In the genomic region with DNA sequence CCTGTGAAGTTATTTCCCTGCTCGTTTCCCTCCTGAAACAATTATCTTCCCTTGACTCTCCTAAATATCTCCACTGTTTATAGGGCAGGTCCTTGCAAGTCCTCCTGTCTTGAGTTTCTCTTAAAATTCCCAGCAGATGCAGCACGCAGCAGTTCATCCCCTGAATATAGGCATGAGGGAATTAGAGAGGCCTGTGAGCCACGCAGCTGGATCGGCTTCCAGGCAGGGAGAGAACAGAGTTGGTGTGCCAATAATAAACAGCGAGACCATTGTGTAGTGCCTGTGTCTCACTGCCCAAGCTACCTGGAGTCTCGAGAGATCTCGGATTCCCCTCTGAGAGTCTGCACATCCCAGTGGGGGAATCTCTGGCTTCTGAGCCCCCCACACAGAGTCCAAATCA, we compare ENCODE assay signal across 21 mouse cellular contexts. TPM values are rescaled to one million over a fixed set of nuclear protein-coding genes. Genes with fewer than 3 reads are reported as not detected.
DNase-seq lines count a peak whose midpoint lies in the region; ATAC-seq lines count a peak whose summit lies in the region.
"Had no signal": no experiment of that assay in that cellular context is flagged by ENCODE, and none has a peak within 500 bp of the region (broad histone marks: within the 10 kb centered on the region; RNA-seq: fewer than 3 reads in every experiment).

No protein-coding gene starts in this region.

- peaks cover 47% of the 10 kb centered on the region for H3K4me1 ChIP-seq in heart, embryonic 10.5 days
- peaks cover 48% of the 10 kb centered on the region for H3K4me1 ChIP-seq in limb, embryonic 12.5 days (replicated peaks)
- H3K4me1 ChIP-seq in limb, embryonic 10.5 days: peaks cover 38% of the 10 kb centered on the region
- H3K4me1 ChIP-seq: stomach, embryonic 15.5 days had no signal

- H3K27ac ChIP-seq in heart, embryonic 10.5 days: peak overlapping the region; percentile 57
- H3K27ac ChIP-seq in limb, embryonic 12.5 days: peak overlapping the region; percentile 74
- H3K27ac ChIP-seq in limb, embryonic 10.5 days: no peak overlapping the region
- H3K27ac ChIP-seq: kidney, embryonic 15.5 days; midbrain, embryonic 15.5 days; neural tube, embryonic 15.5 days; stomach, embryonic 15.5 days had no signal

- DNase-seq in heart, embryonic 10.5 days (ENCODE audit: low spot score): no peak
- DNase-seq in heart, adult 9 months (ENCODE audit: low spot score in 2 of 2): no peak
- no peak for DNase-seq in limb, embryonic 10.5 days (ENCODE audit: low spot score)
- peak; percentile 32 for DNase-seq in fibroblast of lung, adult 2 months (ENCODE audit: low read depth)
- DNase-seq in cerebellum, postnatal 36 days: no peak
- DNase-seq in ovary, postnatal 36 days (ENCODE audit: low spot score): no peak
- DNase-seq: adrenal gland, postnatal 36 days; B cell, adult 2 months; cerebellum, adult 2 months; liver; lung, adult 18-20 months; right cerebral cortex, postnatal 25 days; thymus, adult 2 months had no signal

- H3K4me3 ChIP-seq in heart, embryonic 10.5 days: no peak overlapping the region
- no peak overlapping the region for H3K4me3 ChIP-seq in limb, embryonic 12.5 days (replicated peaks)
- H3K4me3 ChIP-seq in limb, embryonic 10.5 days: no peak overlapping the region
- H3K4me3 ChIP-seq: kidney, embryonic 15.5 days; megakaryocyte, embryonic 14.5 days; midbrain, embryonic 15.5 days; neural tube, embryonic 15.5 days; stomach, embryonic 15.5 days had no signal

- H3K36me3 ChIP-seq in heart, embryonic 10.5 days: no peaks in the 10 kb centered on the region
- no peaks in the 10 kb centered on the region for H3K36me3 ChIP-seq in limb, embryonic 12.5 days
- H3K36me3 ChIP-seq in limb, embryonic 10.5 days: no peaks in the 10 kb centered on the region
- H3K36me3 ChIP-seq: kidney, embryonic 15.5 days; stomach, embryonic 15.5 days had no signal

- no peaks in the 10 kb centered on the region for H3K27me3 ChIP-seq in heart, embryonic 10.5 days (ENCODE audit: insufficient read depth, poor library complexity, severe bottlenecking)
- H3K27me3 ChIP-seq in limb, embryonic 12.5 days: no peaks in the 10 kb centered on the region
- H3K27me3 ChIP-seq in limb, embryonic 10.5 days (ENCODE audit: low read depth, poor library complexity, severe bottlenecking): no peaks in the 10 kb centered on the region
- H3K27me3 ChIP-seq: kidney, embryonic 15.5 days; midbrain, embryonic 15.5 days; stomach, embryonic 15.5 days had no signal

- no peak overlapping the region for H3K9ac ChIP-seq in limb, embryonic 12.5 days (replicated peaks)
- H3K9ac ChIP-seq: kidney, embryonic 15.5 days; midbrain, embryonic 15.5 days; neural tube, embryonic 15.5 days; stomach, embryonic 15.5 days had no signal

- no peaks in the 10 kb centered on the region for H3K9me3 ChIP-seq in heart, embryonic 10.5 days
- H3K9me3 ChIP-seq in limb, embryonic 12.5 days: no peaks in the 10 kb centered on the region
- H3K9me3 ChIP-seq in limb, embryonic 10.5 days (replicated peaks): no peaks in the 10 kb centered on the region
- H3K9me3 ChIP-seq: kidney, embryonic 15.5 days; megakaryocyte, embryonic 14.5 days; midbrain, embryonic 15.5 days; neural tube, embryonic 15.5 days; stomach, embryonic 15.5 days had no signal

- WGBS in heart, embryonic 10.5 days: 69% methylated on average over 7 of the region's 7 CpGs
- WGBS in limb, embryonic 12.5 days: 41% methylated on average over 7 of the region's 7 CpGs
- WGBS in limb, embryonic 10.5 days: 69% methylated on average over 7 of the region's 7 CpGs

- H3K4me2 ChIP-seq in limb, embryonic 12.5 days: no peak overlapping the region
- H3K4me2 ChIP-seq: kidney, embryonic 15.5 days; midbrain, embryonic 15.5 days; neural tube, embryonic 15.5 days; stomach, embryonic 15.5 days had no signal

- peak; percentile 45; the same call in 1 of the 2 replicates for ATAC-seq in limb, embryonic 12.5 days (ENCODE audit: insufficient number of reproducible peaks, insufficient read depth, low FRiP score, low TSS enrichment, low read depth)
- ATAC-seq: hindbrain, embryonic 16.5 days; intestine, postnatal 0 days; midbrain, embryonic 15.5 days had no signal

RNA-seq across cellular contexts. Expression of gene Map3k20, which starts 45.4 kb away (rescaled TPM):
- 27.9 and 60.5 TPM in 2 replicates for polyA plus RNA-seq in heart, embryonic 10.5 days (2016; fragmentation: Nextera tagmentation; extraction: Ambion mirVana)
- 9.7 and 10.9 TPM in 2 replicates for polyA plus RNA-seq in limb, embryonic 12.5 days (2016; fragmentation: Nextera tagmentation; extraction: Ambion mirVana)
- polyA plus RNA-seq in limb, embryonic 10.5 days (2016; fragmentation: Nextera tagmentation; extraction: Ambion mirVana): 9.9 and 10.4 TPM in 2 replicates
